Mouse (Mus musculus) cerebellum, adult 2 months (tissue): ENCODE data around the gene Spib. TPM values are rescaled to one million over a fixed set of nuclear protein-coding genes. Genes with fewer than 3 reads are reported as not detected.
A peak's percentile ranks its signal among the peaks of the same experiment; 100 is the strongest.

Source experiments
- DNase-seq, 2 experiments: peaks; one replicate each; pipeline ENCODE4 v3.0.0; 2021
- H3K27ac ChIP-seq: fragments of 200-500 bp; 2 replicates; pipeline ENCODE4 v1.5.1; 2012; ENCODE audit warnings: low read length, control low read depth, inconsistent platforms; ENCODE audit not compliant: insufficient read depth
- H3K27me3 ChIP-seq: fragments of 200-500 bp; 2 replicates; pipeline ENCODE4 v1.6.1; 2012; ENCODE audit warnings: inconsistent platforms, mild to moderate bottlenecking, low read length, moderate library complexity; ENCODE audit not compliant: control insufficient read depth, insufficient read depth
- H3K4me1 ChIP-seq: fragments of 200-500 bp; 2 replicates; pipeline ENCODE4 v1.6.1; 2011; ENCODE audit warnings: low read length; ENCODE audit not compliant: control insufficient read depth, insufficient read depth
- H3K4me3 ChIP-seq: fragments of 200-500 bp; replicated peaks from 2 replicates; pipeline ENCODE3; 2011; ENCODE audit warnings: mild to moderate bottlenecking, low read depth, low read length, control low read depth; ENCODE audit not compliant: insufficient read depth
- CTCF ChIP-seq: fragments of 200-500 bp; IDR thresholded peaks from 2 replicates; pipeline ENCODE4 v1.5.1; 2011; ENCODE audit warnings: low read depth, mild to moderate bottlenecking, control low read depth, low read length, moderate library complexity, borderline replicate concordance; ENCODE audit not compliant: insufficient read depth
- POLR2A ChIP-seq: fragments of 200-500 bp; IDR thresholded peaks from 2 replicates; pipeline ENCODE4 v1.6.1; 2011; ENCODE audit warnings: low read length, control low read depth, borderline replicate concordance; ENCODE audit not compliant: insufficient read depth
- WGBS: fragments of 180-500 bp; shearing (Covaris S2); methylation state at CpG from one replicate; pipeline ENCODE4 v1.1.7; 2018; 5-methylcytosine and 5-hydroxymethylcytosine counted together
- polyA plus RNA-seq: library from polyadenylated mRNA; depleted of rRNA; stranded (reverse); fragments of >200 nt; gene quantifications from 2 replicates; pipeline ENCODE4 v1.2.3, GENCODE M21; 2012

The Spib gene
- polyA plus RNA-seq, 1 experiment, result 0.16 TPM

DNA sequence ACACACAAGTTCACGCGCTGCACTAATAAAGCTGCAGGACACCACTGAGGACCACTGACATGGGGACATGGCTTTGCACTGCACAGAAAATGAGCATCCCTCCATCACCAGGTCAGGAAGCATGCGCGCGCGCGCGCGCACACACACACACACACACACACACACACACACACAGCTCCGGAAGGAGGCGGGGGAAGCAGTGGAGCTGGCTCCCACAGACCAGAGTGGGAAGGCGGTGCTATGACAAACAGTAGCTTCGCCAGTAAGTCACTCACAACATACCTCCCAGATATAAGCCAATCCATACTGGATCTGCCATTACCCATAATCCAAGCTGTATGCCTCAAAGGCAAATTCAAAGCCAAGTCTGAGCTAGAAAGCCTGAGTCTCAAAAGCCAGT, 15.2 kb upstream of the Spib start:
- Histone ChIP-seq H3K27ac (no peak overlapping the region), H3K27me3 (no peaks in the 10 kb centered on the region), H3K4me3 (no peak overlapping the region), H3K4me1 (peaks cover 5% of the 10 kb centered on the region; the same call in 1 of the 2 replicates)
- 94% methylated on average over 13 of the region's 13 CpGs for WGBS
- DNase-seq, result no peak
- TF ChIP-seq POLR2A (no peak), CTCF (no peak)

- no peaks in the 10 kb centered on the region for H3K27me3 ChIP-seq
- no peak overlapping the region for H3K4me3 ChIP-seq
- no peak for DNase-seq
- H3K27ac ChIP-seq, result no peak overlapping the region
- peaks cover 5% of the 10 kb centered on the region; the same call in 1 of the 2 replicates for H3K4me1 ChIP-seq
- no peak for TF ChIP-seq POLR2A
- TF ChIP-seq CTCF, result no peak
- 98% methylated on average over 3 of the region's 3 CpGs for WGBS
Measured at GRCm38 (mm10) chr7:44546274-44546673, 14.4 kb upstream of the Spib start.

- Histone ChIP-seq H3K4me1 (peaks cover 10% of the 10 kb centered on the region; the same call in 1 of the 2 replicates), H3K4me3 (no peak overlapping the region), H3K27me3 (no peaks in the 10 kb centered on the region), H3K27ac (no peak overlapping the region)
- TF ChIP-seq CTCF, result no peak
- no peak for TF ChIP-seq POLR2A
- WGBS, result 77% methylated on average over 12 of the region's 12 CpGs
- DNase-seq, result no peak
Measured at GRCm38 (mm10) chr7:44543071-44543470, 11.2 kb upstream of the Spib start.

DNA sequence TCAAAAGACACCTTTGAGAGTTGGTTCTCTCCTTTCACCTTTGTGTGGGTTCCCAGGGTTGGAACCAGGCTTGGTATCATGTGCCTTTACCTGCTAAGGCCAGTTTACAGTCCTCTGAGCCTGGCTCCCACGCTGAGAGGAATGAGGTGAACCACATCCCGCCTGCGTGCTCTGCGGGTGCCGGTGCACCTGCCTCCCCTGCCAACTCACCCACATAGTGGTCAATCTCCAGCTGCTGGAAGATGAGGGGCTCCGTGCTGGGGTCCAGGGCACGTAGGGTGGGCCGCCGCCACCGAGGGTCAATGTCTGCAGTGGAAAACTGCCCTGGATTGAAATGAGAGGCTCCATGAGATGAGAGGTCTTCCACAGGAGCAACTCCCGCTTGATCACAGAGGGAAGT, 10.7 kb upstream of the Spib start:
- H3K27ac ChIP-seq, result no peak overlapping the region
- no peak for TF ChIP-seq POLR2A
- TF ChIP-seq CTCF, result no peak
- no peak overlapping the region for H3K4me3 ChIP-seq
- no peak for DNase-seq
- WGBS, result 95% methylated on average over 11 of the region's 11 CpGs
- H3K27me3 ChIP-seq, result no peaks in the 10 kb centered on the region
- peaks cover 13% of the 10 kb centered on the region for H3K4me1 ChIP-seq

DNA sequence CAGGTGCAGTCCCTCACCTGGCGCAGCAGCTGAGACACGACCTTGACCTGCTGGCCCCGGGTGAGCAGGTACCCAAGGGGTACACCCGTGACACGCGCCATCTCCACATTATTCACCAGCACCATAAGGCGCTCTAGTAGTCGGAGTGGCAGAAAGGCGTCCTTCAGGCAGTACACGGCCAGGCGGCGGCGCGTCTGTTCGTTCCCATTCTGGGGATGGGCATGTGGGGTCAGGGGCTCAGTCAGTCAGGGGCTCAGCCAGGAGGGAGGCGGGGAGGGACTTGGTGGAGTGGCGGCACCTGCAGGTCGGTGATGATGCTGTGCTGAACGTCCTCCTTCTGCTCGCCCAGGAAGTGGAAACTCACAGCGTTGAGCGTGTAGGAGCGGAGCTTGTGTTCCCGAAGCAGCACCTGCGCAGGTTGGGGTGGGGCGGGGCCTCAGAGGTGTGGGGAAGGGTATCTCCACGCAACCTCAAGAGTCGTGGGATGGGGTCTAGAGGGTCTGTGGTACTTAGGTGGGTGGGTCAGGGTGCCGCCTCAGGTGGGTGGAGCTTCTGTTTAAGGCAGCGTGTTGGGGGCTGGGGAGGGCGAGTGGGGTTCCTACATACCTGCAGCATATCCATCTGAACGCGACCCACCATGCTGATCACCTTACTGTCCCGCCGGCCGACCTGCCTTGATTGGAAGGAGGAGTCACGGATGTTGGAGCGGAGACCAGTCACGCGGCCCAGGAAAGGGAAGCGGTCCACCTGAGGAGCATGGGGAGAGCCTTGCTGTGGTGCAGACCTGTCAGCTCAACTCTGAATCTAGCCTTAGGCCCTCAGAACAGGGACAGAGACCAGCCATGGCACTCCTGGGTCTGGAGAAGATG, 7.1 kb upstream of the Spib start:
- Histone ChIP-seq H3K27me3 (no peaks in the 10 kb centered on the region), H3K4me1 (peaks cover 27% of the 10 kb centered on the region), H3K27ac (no peak overlapping the region), H3K4me3 (no peak overlapping the region)
- DNase-seq, result peak in 1 of 2 experiments; percentile 19
- 92% methylated on average over 41 of the region's 41 CpGs for WGBS
- TF ChIP-seq POLR2A, result no peak
- no peak for TF ChIP-seq CTCF

DNA sequence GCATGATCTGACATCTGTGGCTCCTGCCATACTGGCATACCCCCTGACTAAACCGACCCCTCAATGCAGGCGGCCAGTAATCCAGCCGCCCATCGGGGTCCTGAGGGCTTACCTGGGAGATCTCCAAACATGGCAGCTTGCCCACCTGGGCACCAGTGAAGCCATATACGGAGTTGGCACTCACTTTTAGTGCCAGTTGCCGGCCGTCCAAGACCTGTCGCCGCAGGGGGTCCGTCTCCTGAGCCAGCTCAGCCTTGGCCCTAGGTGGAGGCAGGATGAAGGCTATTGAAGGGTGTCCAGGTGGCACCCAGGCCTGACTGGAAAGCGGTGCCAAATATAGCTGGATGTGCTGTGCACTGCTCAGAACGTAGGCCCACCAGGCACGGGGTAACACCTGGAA, 5.6 kb upstream of the Spib start:
- DNase-seq, result peak; percentile 79 to 80
- Histone ChIP-seq H3K27me3 (no peaks in the 10 kb centered on the region), H3K4me3 (no peak overlapping the region), H3K4me1 (peaks cover 27% of the 10 kb centered on the region), H3K27ac (no peak overlapping the region)
- 16% methylated on average over 13 of the region's 13 CpGs for WGBS
- no peak for TF ChIP-seq POLR2A
- no peak for TF ChIP-seq CTCF

DNA sequence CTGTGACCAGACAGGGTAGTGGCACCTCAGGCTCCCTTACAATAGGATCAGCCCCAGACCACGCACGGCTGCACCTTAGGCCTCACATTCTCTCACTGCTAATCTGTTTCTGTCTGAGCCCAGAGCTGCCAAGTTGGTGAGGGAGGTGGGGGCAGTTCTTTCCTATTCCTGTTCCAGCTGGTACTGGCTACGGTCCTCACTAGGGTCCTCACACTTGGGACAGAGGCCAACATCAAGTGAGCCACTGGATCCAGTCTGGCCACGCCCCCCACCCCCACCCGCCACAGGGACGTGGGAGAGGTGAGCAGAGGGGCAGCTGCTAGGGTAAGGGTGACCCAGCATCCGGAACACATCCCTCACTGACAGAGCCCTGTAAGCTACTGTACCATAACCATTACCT, 5.1 kb upstream of the Spib start:
- Histone ChIP-seq H3K4me1 (peaks cover 27% of the 10 kb centered on the region), H3K4me3 (no peak overlapping the region), H3K27me3 (no peaks in the 10 kb centered on the region), H3K27ac (peak overlapping the region; percentile 70)
- 32% methylated on average over 7 of the region's 7 CpGs for WGBS
- no peak for TF ChIP-seq CTCF
- no peak for TF ChIP-seq POLR2A
- DNase-seq, result no peak

- WGBS, result 23% methylated on average over 6 of the region's 6 CpGs
- peak overlapping the region; percentile 70 for H3K27ac ChIP-seq
- H3K4me1 ChIP-seq, result peaks cover 27% of the 10 kb centered on the region
- TF ChIP-seq CTCF, result no peak
- TF ChIP-seq POLR2A, result no peak
- no peaks in the 10 kb centered on the region for H3K27me3 ChIP-seq
- no peak overlapping the region for H3K4me3 ChIP-seq
- DNase-seq, result peak; percentile 87 to 92
Measured at GRCm38 (mm10) chr7:44536590-44536968, 4.7 kb upstream of the Spib start.
